Mouse (Mus musculus): ENCODE measurements around the gene Mapk14.

Mapk14 gene

DNA sequence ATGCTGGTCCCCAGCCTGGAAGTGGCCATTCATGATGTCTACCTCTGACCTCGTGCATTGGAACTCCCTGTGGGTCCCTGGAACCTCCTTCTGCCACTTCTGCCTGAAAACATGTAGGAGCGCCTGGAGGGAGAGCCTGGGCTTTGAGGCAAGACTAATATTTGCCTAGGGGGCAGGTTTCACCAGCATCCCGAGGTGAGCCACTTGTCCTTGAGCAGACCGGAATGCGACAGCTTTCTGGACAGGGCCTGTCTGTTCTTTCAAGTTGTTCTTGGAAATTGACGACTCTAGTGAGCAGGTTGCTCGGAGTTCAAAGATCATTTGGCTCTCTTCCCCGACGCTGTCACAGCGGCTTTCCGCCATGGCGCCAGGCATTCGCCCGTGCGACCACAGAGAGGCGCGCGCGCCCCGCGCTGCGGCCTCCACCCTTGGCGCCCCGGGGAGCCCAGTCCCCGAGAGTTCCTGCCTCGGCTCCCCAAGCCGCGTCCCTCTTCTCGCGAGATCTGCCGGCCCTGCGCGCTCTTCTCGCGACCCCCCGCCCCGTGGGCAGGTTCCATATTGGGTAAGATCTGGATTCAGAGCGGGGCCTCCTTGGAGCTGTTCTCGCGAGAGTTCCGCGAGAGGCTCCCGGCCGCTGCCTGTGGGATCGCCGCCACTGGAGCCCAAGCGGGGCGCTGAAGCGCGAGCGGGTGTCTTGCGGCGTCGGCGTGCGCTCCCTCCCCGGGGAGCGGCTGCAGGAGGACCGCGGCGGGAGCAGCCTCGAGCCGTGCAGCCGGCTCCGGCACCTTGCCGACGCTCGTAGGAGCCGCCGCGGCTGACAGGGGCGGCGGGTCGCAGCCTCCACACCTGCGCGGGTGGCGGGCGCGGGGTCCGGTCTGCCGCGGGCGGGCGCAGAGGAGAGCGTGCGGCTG is at the start of gene Mapk14:
Mapk14 (plus strand) TSS at position 554 of the 911 bp plus-strand sequence.
- DNase-seq: peak; percentile 100

- no peak for DNase-seq
Observed at GRCm38 (mm10) chr17:28643697-28644096, 47.4 kb upstream of the Mapk14 start.

- no peak for DNase-seq
Observed at GRCm38 (mm10) chr17:28644112-28644511, 47.0 kb upstream of the Mapk14 start.

DNA sequence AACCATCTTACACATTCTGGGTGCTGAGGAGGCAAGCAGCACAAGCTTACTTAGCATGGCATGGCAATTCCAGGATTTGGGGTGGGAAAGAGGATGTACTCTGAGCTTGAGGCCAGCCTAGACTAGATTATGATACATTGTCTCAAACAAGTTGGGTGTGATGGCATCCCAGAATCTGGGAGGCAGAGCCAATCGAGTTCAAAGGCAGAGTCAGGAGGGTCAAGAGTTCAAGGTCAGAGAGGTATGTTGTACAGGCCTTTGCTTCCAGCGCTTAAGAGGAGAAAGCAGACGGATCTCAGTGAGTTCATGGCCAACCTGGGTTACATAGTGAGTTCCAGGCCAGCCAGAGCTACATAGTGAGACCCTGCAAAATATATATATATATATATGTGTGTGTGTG is 44.9 kb upstream of the Mapk14 start:
- no peak for DNase-seq

DNA sequence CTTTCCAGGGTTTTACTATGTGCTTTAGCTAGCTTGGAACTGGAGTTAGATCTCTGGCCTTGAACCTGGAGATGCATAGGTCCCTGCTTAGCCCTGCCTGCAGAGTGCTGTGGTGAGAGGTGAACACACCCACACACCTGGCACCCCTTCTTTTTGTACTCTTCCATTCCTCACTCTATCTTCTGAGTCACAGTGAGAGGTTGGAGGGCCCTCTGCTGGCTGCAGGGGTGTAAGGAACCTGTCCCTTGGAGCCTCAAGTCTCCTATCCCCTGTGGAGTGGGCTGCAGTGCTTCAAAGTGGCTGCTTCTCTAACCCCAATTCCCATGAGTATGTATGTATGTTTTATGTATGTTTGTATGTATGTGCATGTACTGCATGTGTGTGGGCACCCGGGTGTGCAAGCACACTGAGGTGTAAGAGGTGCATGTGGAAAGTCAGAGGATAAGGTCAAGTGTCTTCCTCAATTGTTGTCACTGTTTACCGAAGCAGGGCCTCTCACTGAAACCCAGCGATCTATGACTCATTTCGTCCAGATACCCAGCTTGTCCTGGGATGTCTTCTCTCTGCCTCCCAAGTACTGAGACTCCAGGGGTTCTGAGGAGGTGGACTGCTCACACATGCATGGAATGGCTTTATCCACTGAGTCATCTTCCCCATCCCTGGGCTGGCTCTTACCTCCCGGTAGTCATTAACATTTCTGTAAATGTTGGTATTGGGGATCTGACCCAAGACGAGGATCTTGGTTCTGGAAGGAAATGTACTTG is 42.3 kb upstream of the Mapk14 start:
- DNase-seq: peak; percentile 16 to 60

- DNase-seq: no peak
Observed at GRCm38 (mm10) chr17:28650268-28650667, 40.9 kb upstream of the Mapk14 start.

DNA sequence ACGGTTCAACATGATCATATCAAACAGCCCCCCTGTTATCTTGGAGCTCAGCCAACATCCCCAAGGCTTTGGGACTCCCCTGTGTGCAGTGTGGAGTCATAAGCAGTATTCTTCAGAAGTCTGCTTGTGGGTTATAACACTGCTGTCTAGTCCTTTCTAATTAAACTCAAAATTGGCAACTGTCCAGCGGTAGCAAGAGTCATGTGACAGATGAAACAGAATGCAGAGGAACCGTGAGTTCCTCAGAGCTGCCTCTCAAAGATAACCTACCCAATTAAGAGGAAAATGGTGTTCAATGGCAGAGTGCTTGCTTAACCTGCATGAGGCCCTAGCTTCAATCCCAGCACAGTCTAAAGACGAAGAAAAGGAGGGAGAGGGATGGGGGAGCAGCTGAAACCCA is 33.2 kb upstream of the Mapk14 start:
- no peak for DNase-seq

DNA sequence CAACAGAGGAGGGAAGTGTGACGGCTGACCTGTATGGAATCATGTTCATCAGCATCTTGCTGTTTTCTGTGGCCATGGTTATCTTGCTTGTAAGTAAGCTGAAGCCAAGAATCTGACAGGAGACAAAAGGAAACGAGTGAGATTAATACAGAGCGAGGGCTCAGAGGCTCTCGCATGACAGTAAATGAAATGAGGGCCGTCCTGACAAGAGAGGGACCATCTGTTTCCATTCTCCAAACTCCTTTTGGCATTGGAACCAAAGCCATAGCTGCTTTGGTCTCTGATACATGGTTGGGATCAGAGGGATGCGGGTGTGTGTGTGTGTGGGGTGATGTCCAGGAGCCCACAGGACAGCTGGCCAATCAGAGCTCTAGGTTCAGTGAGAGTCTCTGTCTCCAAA is 31.6 kb upstream of the Mapk14 start:
- DNase-seq: no peak

- DNase-seq: peak; percentile 78 to 83
Observed at GRCm38 (mm10) chr17:28682311-28683084, 8.6 kb upstream of the Mapk14 start.

- DNase-seq: peak; percentile 76 to 84
Observed at GRCm38 (mm10) chr17:28683601-28684000, 7.5 kb upstream of the Mapk14 start.

DNA sequence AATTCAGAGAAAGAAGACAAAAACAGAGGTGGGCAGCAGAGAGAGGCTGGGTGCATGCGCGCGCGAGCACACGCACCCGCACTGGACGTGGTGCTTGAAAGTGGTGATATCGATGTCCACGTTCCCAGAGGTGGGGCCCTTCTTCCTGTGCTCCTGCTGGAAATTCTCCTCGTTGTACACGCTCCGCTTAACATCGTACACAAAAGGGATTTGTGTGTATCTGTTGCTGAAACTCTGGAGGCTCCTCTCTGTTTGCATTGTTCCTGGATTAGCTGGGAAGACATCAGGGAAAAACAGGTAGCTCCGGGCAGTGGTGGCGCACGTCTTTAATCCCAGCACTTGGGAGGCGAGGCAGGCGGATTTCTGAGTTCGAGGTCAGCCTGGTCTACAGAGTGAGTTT is 6.5 kb upstream of the Mapk14 start:
- no peak for DNase-seq

GRCm38 (mm10) chr17:28687354-28687753 is 3.8 kb upstream of the Mapk14 start:
- no peak for DNase-seq

DNA sequence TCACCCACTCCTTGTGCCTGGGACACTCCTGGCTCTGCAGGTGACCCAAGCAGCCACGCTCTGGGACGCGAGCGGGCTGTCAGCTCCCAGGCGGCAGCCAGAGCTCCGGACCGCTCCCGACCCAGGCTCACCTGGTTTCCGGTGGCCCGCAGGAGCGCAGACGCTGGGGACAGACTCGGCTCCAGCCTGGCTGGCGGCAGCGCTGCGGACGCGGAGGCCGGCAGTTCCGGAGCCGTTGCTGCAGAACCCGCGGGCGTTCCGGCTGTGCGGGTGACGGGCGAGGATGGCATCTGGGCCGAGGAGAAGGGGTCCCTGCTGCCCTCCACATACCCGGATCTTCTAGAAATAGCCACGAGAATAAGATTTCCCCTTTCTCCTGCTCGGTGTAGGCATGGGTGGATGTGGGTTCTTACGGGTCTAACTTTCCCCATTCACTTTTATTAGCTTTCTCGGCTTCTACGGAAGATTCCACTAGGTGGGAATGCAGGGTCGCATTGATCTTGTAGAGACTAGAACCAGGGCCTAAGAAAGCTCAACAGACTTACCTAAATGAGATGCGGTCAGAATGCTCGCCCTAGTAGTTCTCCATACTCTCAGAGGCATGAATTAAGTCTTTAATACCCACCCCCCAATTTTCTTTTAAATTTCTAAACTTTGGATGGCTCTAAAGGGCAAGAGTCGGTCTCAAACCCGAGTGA is 1.4 kb upstream of the Mapk14 start, which contains the start of gene Slc26a8:
Slc26a8 (minus strand) TSS at position 648 of the 698 bp plus-strand sequence.
- DNase-seq: peak in 1 of 2 experiments; percentile 39

- DNase-seq: peak; percentile 66 to 69
Observed at GRCm38 (mm10) chr17:28691687-28692340, 685 bp downstream of the Mapk14 start.

- DNase-seq: peak in 1 of 2 experiments; percentile 51
Observed at GRCm38 (mm10) chr17:28692341-28692710, 1.2 kb downstream of the Mapk14 start.

- DNase-seq: no peak
Observed at GRCm38 (mm10) chr17:28693086-28693485, 2.0 kb downstream of the Mapk14 start.

GRCm38 (mm10) chr17:28694078-28694477 is 2.9 kb downstream of the Mapk14 start:
- peak in 1 of 2 experiments; percentile 37 for DNase-seq

DNA sequence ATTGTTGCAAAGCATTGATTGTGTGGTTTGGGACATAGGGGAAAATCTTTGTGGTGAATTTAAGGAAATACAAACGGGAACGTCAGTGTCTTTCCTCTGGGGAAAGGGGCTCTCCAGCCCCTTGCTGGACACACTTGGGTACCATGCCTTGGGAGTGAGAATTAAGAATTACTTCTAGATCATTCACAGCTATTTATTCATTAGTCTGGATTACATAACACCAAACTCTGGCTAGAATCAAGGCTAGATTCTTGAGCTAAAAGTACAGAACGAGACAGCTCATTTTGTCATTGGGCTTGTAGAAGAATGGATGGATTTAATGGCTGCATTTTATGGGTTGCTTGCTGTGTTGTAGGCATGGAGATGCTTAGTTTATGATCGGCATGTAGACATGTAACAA is 3.7 kb downstream of the Mapk14 start:
- DNase-seq: no peak

DNA sequence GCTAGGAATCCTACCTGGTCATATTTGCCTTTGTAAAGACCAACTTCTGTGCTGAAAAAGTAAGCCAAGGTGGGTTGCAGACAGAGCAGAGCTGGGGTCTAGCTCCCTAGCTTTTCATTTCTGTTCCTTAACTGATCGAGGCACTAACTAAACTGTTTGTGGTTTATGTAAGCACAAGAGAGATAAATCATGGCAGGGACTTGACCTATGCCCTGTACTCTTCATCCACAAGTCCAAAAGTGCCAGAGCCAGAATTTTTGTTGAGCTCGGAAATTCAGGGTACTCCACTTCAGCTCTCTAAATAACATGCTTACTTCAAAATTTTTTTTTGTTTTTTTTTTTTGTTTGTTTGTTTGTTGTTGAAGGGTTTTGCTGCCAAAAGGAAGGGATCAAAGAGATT is 5.5 kb downstream of the Mapk14 start:
- peak; percentile 55 to 79 for DNase-seq

- no peak for DNase-seq
Observed at GRCm38 (mm10) chr17:28697290-28698195, 6.4 kb downstream of the Mapk14 start.

DNA sequence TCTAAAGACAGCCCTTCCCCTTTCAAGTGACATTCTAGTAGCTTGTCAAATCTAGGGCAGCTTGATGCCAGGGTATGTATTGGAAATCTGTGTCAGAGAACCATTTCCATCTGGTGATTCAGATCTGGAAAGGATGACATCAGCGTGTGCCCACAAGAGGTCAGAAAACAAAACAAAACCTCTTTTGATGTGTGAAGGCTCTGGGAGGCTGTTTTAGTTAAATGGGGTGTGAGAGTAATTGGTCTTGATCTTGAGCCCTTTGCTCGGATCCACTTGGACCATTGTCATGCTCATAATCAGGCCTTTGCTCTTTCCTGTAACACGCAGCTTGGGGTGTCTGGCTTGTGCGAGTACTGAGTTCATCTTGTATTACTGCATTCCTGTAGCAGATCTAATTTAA is 7.1 kb downstream of the Mapk14 start:
- DNase-seq: no peak

All from kidney, adult 8-10 months (tissue).